Mouse (Mus musculus): ENCODE data around the gene Rufy2.

Gene Rufy2

GRCm38 (mm10) chr10:63019304-63019703, 39.3 kb downstream of the Rufy2 start:
- no peak for DNase-seq (ENCODE audit: low spot score)

DNA sequence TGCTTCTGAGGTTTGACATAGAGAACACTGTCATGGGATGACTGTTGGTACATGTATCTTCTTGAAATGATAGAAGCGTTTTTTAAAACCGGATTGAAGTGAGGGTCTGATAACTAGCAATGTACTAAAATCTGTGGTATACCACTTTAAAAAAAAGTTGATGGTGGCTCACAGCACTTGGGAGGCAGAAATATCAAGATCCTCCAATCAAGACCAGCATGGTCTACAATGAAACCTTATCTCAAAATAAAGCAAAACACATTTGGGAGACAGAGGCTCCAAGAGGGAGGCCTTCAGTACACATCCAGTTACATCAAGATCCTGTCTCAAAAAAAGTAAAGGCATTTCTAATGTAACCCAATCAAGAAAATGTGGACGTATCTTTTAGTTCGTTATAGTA, 41.7 kb downstream of the Rufy2 start:
- no peak for DNase-seq (ENCODE audit: low spot score)

GRCm38 (mm10) chr10:63022541-63023120, 42.6 kb downstream of the Rufy2 start:
- DNase-seq (ENCODE audit: low spot score), result no peak

- peak; percentile 83 for DNase-seq (ENCODE audit: low spot score)
These were observed 43.2 kb downstream of the Rufy2 start for GRCm38 (mm10) chr10:63023121-63023748.

GRCm38 (mm10) chr10:63023749-63024579, 43.9 kb downstream of the Rufy2 start, which contains the start of the genes Hnrnph3 and Pbld2:
Hnrnph3 (minus strand) TSS chr10:63024217.
Pbld2 (plus strand) TSS chr10:63024315.
- peak; percentile 98 for DNase-seq (ENCODE audit: low spot score)

- DNase-seq (ENCODE audit: low spot score), result peak; percentile 67
These were observed 44.5 kb downstream of the Rufy2 start for GRCm38 (mm10) chr10:63024580-63024910.

GRCm38 (mm10) chr10:63025016-63025415, 45.0 kb downstream of the Rufy2 start:
- no peak for DNase-seq (ENCODE audit: low spot score)

GRCm38 (mm10) chr10:63025491-63026011, 45.5 kb downstream of the Rufy2 start:
- no peak for DNase-seq (ENCODE audit: low spot score)

DNA sequence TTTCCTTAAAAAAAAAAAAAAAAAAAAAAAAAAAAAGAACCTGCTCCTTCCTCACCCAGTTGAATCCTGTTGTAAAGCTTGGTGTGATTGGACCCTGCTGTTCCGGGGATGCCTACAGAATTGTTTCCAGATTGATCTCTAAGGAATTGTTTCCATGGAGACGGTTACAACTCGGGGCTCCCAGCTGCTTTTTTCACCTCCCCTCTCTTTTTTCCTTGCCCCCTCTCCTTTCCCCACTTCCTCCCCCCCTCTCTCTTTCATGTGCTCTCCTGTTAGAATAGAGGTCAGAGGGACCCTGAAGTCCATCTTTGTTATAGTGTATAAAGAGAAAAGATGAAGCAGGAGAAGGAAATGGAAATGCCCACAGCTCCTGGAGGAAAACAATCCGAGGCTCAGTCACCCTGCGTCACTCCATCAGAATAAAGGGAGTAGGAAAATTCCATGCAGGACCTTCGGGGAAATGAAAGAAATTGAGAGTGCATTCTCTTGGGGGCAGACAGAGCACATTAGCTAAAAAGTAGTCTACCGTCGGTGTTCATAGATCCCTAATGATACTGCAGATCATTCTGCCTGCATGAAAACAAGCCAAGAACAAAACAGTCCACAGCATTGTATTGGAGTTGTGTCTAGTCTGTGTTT, 46.3 kb downstream of the Rufy2 start:
- DNase-seq (ENCODE audit: low spot score), result no peak

GRCm38 (mm10) chr10:63026795-63027160, 46.8 kb downstream of the Rufy2 start:
- no peak for DNase-seq (ENCODE audit: low spot score)

DNA sequence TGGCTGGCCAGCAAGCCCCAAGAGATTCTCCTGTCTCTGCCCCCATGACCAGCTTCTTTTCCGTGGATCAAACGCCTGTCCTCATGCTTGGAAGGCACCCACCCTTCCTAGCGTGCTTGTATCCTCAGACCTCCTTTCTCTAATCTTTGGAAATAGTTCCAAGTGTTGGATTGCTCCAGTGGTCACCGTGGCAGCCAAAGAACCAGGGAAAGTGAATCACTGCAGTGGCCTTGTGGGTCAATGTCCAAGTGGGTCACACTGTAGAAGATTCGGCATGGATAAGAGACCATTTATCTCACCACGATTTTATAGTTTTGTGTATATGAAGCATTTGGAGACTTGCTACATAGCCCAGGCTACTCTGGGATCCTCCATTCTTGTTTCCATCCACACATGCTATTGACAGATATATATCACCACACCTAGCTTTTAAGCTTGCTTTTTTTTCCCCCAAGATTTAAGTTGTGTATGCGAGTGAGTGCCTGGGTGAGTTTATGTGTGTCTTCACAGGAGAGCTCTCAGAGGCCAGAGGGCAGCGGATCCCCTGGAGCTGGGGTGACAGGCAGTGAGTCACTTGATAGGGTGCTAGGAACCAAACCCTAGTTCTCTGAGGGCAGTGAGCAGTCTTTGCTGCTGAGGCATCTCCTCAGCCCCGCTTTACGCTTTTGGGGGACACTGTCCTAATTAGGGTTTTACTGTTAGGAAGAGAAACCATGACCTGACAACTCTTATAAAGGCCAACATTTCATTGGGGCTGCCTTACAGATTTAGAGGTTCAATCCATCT, 47.5 kb downstream of the Rufy2 start:
- no peak for DNase-seq (ENCODE audit: low spot score)

GRCm38 (mm10) chr10:63028396-63028795, 48.4 kb downstream of the Rufy2 start:
- DNase-seq (ENCODE audit: low spot score), result no peak

GRCm38 (mm10) chr10:63032267-63032666, 52.2 kb downstream of the Rufy2 start:
- DNase-seq (ENCODE audit: low spot score), result peak; percentile 36

GRCm38 (mm10) chr10:63032956-63033355, 52.9 kb downstream of the Rufy2 start:
- DNase-seq (ENCODE audit: low spot score), result no peak

DNA sequence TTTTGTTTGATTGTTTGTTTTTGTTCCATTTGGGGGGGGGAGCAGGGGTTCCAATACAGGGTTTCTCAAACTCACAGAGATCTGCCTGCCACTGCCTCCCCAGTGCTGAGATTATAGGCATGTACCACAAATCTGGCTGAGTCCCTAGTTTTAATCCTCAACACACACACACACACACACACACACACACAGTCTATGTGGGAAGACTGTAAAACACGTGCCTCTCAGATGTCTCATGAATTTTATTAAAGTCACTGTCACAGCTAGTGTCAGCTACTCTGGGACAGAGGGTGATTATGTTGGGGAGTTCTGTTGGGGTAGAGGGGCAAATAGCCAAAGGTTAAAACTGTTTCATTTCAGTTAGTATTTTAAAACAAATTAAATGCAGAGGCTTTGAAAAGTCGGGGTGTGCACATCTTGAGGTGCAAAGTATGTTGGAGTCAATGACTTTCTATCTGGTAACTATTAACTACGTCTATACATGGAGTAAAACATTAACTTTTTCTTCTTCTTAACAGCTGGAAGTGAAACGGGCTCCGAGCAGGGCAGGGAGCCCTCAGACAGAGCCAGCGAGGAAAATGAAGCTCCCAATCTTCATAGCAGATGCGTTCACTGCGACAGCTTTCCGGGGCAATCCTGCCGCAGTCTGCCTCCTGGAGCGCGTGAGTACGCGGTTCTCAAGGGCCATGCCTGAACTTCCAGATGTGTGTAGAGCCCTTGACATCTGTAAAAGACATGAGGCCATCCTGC, 58.7 kb downstream of the Rufy2 start:
- no peak for DNase-seq (ENCODE audit: low spot score)

DNA sequence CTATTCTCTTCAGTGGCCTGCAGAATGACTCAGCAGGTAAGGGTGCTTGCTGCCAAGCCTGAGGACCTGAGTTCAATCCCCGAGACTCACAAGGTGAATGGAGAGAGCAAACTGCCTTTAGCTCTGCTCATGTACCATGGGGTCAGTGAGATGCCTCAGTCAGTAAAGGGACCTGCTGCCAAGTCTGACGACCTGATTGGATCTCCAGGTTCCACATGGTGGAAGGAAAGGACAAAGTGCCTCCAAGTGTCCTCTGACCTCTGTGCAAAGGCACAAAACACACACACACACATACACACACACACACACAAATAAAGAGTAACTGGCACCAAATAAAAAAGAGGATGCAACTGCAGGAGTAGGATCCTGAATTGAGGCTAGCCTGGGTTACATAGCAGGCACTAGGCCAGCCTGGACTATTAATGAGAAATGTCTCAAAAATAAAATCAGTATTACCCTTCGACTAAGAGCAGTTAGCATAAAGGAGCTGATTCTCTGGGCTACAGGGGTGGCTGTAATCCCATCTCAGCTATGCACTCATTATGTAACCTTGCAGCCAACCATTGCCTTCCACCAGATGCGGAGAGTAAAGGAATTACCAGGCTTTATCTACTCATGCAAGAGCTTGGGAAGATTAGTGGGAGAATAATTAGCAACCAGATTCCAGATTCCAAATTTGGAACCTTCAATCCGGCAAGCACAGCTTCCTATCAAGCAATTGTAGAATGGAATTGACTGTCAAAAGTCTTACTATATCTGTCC, 60.0 kb downstream of the Rufy2 start:
- DNase-seq (ENCODE audit: low spot score), result no peak

- no peak for DNase-seq (ENCODE audit: low spot score)
These were observed 63.1 kb downstream of the Rufy2 start for GRCm38 (mm10) chr10:63043154-63043553.

DNA sequence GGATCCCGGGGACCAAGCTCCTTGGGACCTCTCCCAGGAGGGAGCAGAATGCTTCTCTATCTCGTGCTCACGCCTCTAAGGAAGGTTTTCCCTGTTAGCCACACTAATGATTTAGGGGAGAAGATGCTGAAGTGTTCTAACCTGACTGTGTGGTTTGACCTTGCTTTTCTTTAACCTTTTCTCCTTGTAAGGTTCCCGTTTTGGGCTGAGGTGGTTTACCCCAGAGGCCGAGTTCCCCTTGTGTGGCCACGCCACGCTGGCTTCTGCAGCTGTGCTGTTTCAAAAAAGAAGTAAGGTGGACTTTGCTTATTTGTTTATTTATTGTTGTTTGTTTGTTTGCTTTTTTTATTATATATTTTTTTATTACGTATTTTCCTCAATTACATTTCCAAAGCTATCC, 67.7 kb downstream of the Rufy2 start:
- DNase-seq (ENCODE audit: low spot score), result no peak

- no peak for DNase-seq (ENCODE audit: low spot score)
These were observed 69.1 kb downstream of the Rufy2 start for GRCm38 (mm10) chr10:63049106-63049505.

GRCm38 (mm10) chr10:63051267-63051666, 71.2 kb downstream of the Rufy2 start:
- DNase-seq (ENCODE audit: low spot score), result no peak
